ENCODE assay signal across 19 mouse cellular contexts in the genomic region with DNA sequence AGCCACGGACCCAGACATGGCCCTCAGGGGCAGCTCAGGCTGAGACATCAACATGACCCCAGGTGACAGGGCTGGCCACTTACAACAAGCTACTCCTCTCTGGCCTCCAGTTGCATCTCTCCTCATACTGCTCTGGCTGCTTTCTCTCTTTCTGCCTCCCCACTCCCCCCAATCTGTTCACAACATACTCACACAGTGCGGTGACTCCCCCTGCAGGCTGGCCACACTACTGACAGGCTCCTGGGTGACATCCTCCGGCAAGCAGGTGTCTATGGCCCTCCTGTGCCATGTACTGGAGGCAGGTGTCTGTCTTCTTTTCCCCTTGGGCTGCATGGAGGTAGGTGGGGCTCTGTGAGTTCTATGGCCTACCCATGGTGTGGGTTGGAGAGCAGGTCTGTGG. TPM values are rescaled to one million over a fixed set of nuclear protein-coding genes. Genes with fewer than 3 reads are reported as not detected.
DNase-seq lines count a peak whose midpoint lies in the region; ATAC-seq and TF ChIP-seq lines count a peak whose summit lies in the region.
"Had no signal": no experiment of that assay in that cellular context is flagged by ENCODE, and none has a peak within 500 bp of the region (broad histone marks: within the 10 kb centered on the region; RNA-seq: fewer than 3 reads in every experiment).

No protein-coding gene starts in this region.

- no peaks in the 10 kb centered on the region for H3K27me3 ChIP-seq in embryonic facial prominence, embryonic 11.5 days (ENCODE audit: control insufficient read depth, insufficient read depth, low read length)
- H3K27me3 ChIP-seq in embryonic facial prominence, embryonic 10.5 days (replicated peaks; ENCODE audit: low read depth, poor library complexity, severe bottlenecking): no peaks in the 10 kb centered on the region
- H3K27me3 ChIP-seq: forebrain, embryonic 12.5 days; lung, embryonic 15.5 days; Patski had no signal

- no peaks in the 10 kb centered on the region for H3K9me3 ChIP-seq in embryonic facial prominence, embryonic 11.5 days (replicated peaks; ENCODE audit: control insufficient read depth, low read length)
- H3K9me3 ChIP-seq in embryonic facial prominence, embryonic 10.5 days: no peaks in the 10 kb centered on the region
- H3K9me3 ChIP-seq: forebrain, embryonic 12.5 days; heart, embryonic 10.5 days; lung, embryonic 15.5 days had no signal

- 0 out of 2 replicates have a peak, but pooled peaks have one; percentile 1 for TF ChIP-seq CTCF in lung, adult 2 months (IDR thresholded peaks at IDR 0.05; ENCODE audit: insufficient read depth, low read length)

- H3K27ac ChIP-seq in embryonic facial prominence, embryonic 11.5 days (replicated peaks; ENCODE audit: low read depth, low read length): no peak overlapping the region
- no peak overlapping the region for H3K27ac ChIP-seq in embryonic facial prominence, embryonic 10.5 days (replicated peaks)
- H3K27ac ChIP-seq: forebrain, embryonic 12.5 days; heart, embryonic 10.5 days; lung, embryonic 15.5 days had no signal

- 81% methylated on average over 3 of the region's 3 CpGs for WGBS in embryonic facial prominence, embryonic 11.5 days
- 85% methylated on average over 3 of the region's 3 CpGs for WGBS in embryonic facial prominence, embryonic 10.5 days
- WGBS in lung, adult 2 months: 83% methylated on average over 3 of the region's 3 CpGs

- no peak for DNase-seq in embryonic facial prominence, embryonic 11.5 days (ENCODE audit: low spot score)
- no peak for DNase-seq in embryonic facial prominence, embryonic 10.5 days (ENCODE audit: low spot score)
- DNase-seq in lung, adult 2 months: no peak
- no peak for DNase-seq in lung, postnatal 36 days
- peak; percentile 43 for DNase-seq in induced T-regulatory cell, adult 2 months (ENCODE audit: low read depth)
- DNase-seq in thymus, postnatal 36 days: peak; percentile 18 to 36
- DNase-seq in Muller cell, postnatal 12 days (ENCODE audit: inconsistent ontology term): no peak
- no peak for DNase-seq in adrenal gland, postnatal 14 days
- DNase-seq: adrenal gland, adult 8-10 months; cerebellum, postnatal 25 days; gastrocnemius, postnatal 10 days; heart, postnatal 4 days; kidney, adult 9 months had no signal

- TF ChIP-seq POLR2A in lung, adult 2 months (IDR thresholded peaks at IDR 0.05; ENCODE audit: borderline replicate concordance, extremely low read depth, low read depth, low read length): no peak

- H3K36me3 ChIP-seq in embryonic facial prominence, embryonic 11.5 days (replicated peaks; ENCODE audit: control insufficient read depth, insufficient read depth, low read depth, low read length): no peaks in the 10 kb centered on the region; the same call in 1 of the 2 replicates
- H3K36me3 ChIP-seq in embryonic facial prominence, embryonic 10.5 days (replicated peaks): peaks cover 29% of the 10 kb centered on the region

- no peak overlapping the region for H3K4me2 ChIP-seq in embryonic facial prominence, embryonic 11.5 days (ENCODE audit: low read depth, low read length)
- H3K4me2 ChIP-seq: forebrain, embryonic 12.5 days; lung, embryonic 15.5 days; midbrain, embryonic 11.5 days had no signal

- no peak overlapping the region for H3K4me3 ChIP-seq in embryonic facial prominence, embryonic 11.5 days (ENCODE audit: low read depth, low read length)
- H3K4me3 ChIP-seq in embryonic facial prominence, embryonic 10.5 days: no peak overlapping the region
- H3K4me3 ChIP-seq in lung, adult 2 months (replicated peaks; ENCODE audit: extremely low read depth, low read depth, low read length): no peak overlapping the region
- H3K4me3 ChIP-seq: forebrain, embryonic 12.5 days; heart, embryonic 10.5 days; lung, embryonic 15.5 days had no signal

- no peak overlapping the region for H3K9ac ChIP-seq in embryonic facial prominence, embryonic 11.5 days (replicated peaks; ENCODE audit: low read length)
- H3K9ac ChIP-seq: forebrain, embryonic 12.5 days; lung, embryonic 15.5 days had no signal

- no peaks in the 10 kb centered on the region for H3K4me1 ChIP-seq in embryonic facial prominence, embryonic 11.5 days (ENCODE audit: control insufficient read depth, insufficient read depth, low read length)
- H3K4me1 ChIP-seq in embryonic facial prominence, embryonic 10.5 days: 0 out of 2 replicates have a peak, but pooled peaks cover 2% of the 10 kb centered on the region
- H3K4me1 ChIP-seq in lung, adult 2 months (ENCODE audit: control insufficient read depth, insufficient read depth, low read length): peaks cover 2% of the 10 kb centered on the region; the same call in 1 of the 2 replicates
- H3K4me1 ChIP-seq: forebrain, embryonic 12.5 days; heart, embryonic 10.5 days; lung, embryonic 15.5 days had no signal

- ATAC-seq in embryonic facial prominence, embryonic 11.5 days (replicated peaks; ENCODE audit: insufficient number of reproducible peaks, low FRiP score, low TSS enrichment, low read depth): 0 out of 2 replicates have a peak, but pooled peaks have one; percentile 5
- ATAC-seq: Patski had no signal

RNA-seq across cellular contexts. Expression of gene Usp36, which starts 7.9 kb away (rescaled TPM):
- 8.1 and 10.4 TPM in 2 replicates for polyA plus RNA-seq in embryonic facial prominence, embryonic 11.5 days (2014; fragmentation: Nextera tagmentation; extraction: Ambion mirVana)
- polyA plus RNA-seq in embryonic facial prominence, embryonic 10.5 days (2016; fragmentation: Nextera tagmentation; extraction: Ambion mirVana): 24.1 and 24.2 TPM in 2 replicates
- polyA plus RNA-seq in lung, adult 2 months (2012; rRNA removed): 18.2 and 19.0 TPM in 2 replicates
- 23.0 and 24.2 TPM in 2 replicates for total RNA-seq in adrenal gland, postnatal 14 days (2021)

RNA-seq across cellular contexts. Expression of gene Cep295nl, which starts 44.3 kb away (rescaled TPM):
- polyA plus RNA-seq in embryonic facial prominence, embryonic 11.5 days (2014; fragmentation: Nextera tagmentation; extraction: Ambion mirVana): 0.21 and 0.76 TPM in 2 replicates
- polyA plus RNA-seq in embryonic facial prominence, embryonic 10.5 days (2016; fragmentation: Nextera tagmentation; extraction: Ambion mirVana): 0.13 and 0.56 TPM in 2 replicates
- polyA plus RNA-seq in lung, adult 2 months (2012; rRNA removed): 0.28 and 0.32 TPM in 2 replicates
- total RNA-seq in adrenal gland, postnatal 14 days (2021): 0.67 and 1.7 TPM in 2 replicates
- polyA plus RNA-seq: small intestine, adult 2 months had no signal

RNA-seq across cellular contexts. Expression of gene Cyth1, which starts 49.6 kb away (rescaled TPM):
- 10.3 and 11.4 TPM in 2 replicates for polyA plus RNA-seq in embryonic facial prominence, embryonic 11.5 days (2014; fragmentation: Nextera tagmentation; extraction: Ambion mirVana)
- 15.5 and 15.8 TPM in 2 replicates for polyA plus RNA-seq in embryonic facial prominence, embryonic 10.5 days (2016; fragmentation: Nextera tagmentation; extraction: Ambion mirVana)
- 23.1 and 24.0 TPM in 2 replicates for polyA plus RNA-seq in lung, adult 2 months (2012; rRNA removed)
- total RNA-seq in adrenal gland, postnatal 14 days (2021): 48.7 and 60.8 TPM in 2 replicates

RNA-seq across cellular contexts. Expression of gene Timp2, which starts 57.6 kb away (rescaled TPM):
- polyA plus RNA-seq in embryonic facial prominence, embryonic 11.5 days (2014; fragmentation: Nextera tagmentation; extraction: Ambion mirVana): 73.2 and 75.7 TPM in 2 replicates
- 40.0 and 46.9 TPM in 2 replicates for polyA plus RNA-seq in embryonic facial prominence, embryonic 10.5 days (2016; fragmentation: Nextera tagmentation; extraction: Ambion mirVana)
- polyA plus RNA-seq in lung, adult 2 months (2012; rRNA removed): 353 and 397 TPM in 2 replicates
- total RNA-seq in adrenal gland, postnatal 14 days (2021): 78.9 and 94.3 TPM in 2 replicates

Comparison
In these comparisons a context has a peak if more than half of its experiments do, and no peak if none do; other contexts are left out.
1. DNase-seq: peak in induced T-regulatory cell, adult 2 months (single experiment) and thymus, postnatal 36 days (2 of 2); none in embryonic facial prominence, embryonic 11.5 days (single experiment), embryonic facial prominence, embryonic 10.5 days (single experiment), lung, adult 2 months (single experiment), lung, postnatal 36 days (single experiment), Muller cell, postnatal 12 days (single experiment) and adrenal gland, postnatal 14 days (single experiment).